Comparison of ENCODE assay signal across 18 mouse cellular contexts in genomic region chr17:28272281-28272680, GRCm38 (mm10). TPM values are rescaled to one million over a fixed set of nuclear protein-coding genes. Genes with fewer than 3 reads are reported as not detected.
DNase-seq lines count a peak whose midpoint lies in the region; ATAC-seq lines count a peak whose summit lies in the region.
"Had no signal": no experiment of that assay in that cellular context is flagged by ENCODE, and none has a peak within 500 bp of the region (broad histone marks: within the 10 kb centered on the region; RNA-seq: fewer than 3 reads in every experiment).

No protein-coding gene starts in this region.

- no peak overlapping the region for H3K4me3 ChIP-seq in forebrain, embryonic 10.5 days
- H3K4me3 ChIP-seq in forebrain, embryonic 12.5 days (replicated peaks) = no peak overlapping the region
- no peak overlapping the region for H3K4me3 ChIP-seq in kidney, embryonic 16.5 days (ENCODE audit: low read length)
- H3K4me3 ChIP-seq in intestine, embryonic 15.5 days (replicated peaks) = peak overlapping the region; percentile 16
- H3K4me3 ChIP-seq: embryonic facial prominence, embryonic 13.5 days; limb, embryonic 12.5 days; midbrain, embryonic 13.5 days had no signal

- H3K27me3 ChIP-seq in forebrain, embryonic 10.5 days (ENCODE audit: poor library complexity, severe bottlenecking) = no peaks in the 10 kb centered on the region
- no peaks in the 10 kb centered on the region for H3K27me3 ChIP-seq in forebrain, embryonic 12.5 days
- H3K27me3 ChIP-seq in kidney, embryonic 16.5 days (ENCODE audit: insufficient read depth, low read length) = no peaks in the 10 kb centered on the region
- no peaks in the 10 kb centered on the region for H3K27me3 ChIP-seq in intestine, embryonic 15.5 days (replicated peaks)
- H3K27me3 ChIP-seq: embryonic facial prominence, embryonic 13.5 days; limb, embryonic 12.5 days; midbrain, embryonic 13.5 days had no signal

- H3K27ac ChIP-seq in forebrain, embryonic 10.5 days = 0 out of 2 replicates have a peak overlapping the region, but pooled peaks have one; percentile 22
- H3K27ac ChIP-seq in forebrain, embryonic 12.5 days = no peak overlapping the region
- peak overlapping the region; percentile 27; the same call in 1 of the 2 replicates for H3K27ac ChIP-seq in kidney, embryonic 16.5 days (ENCODE audit: low read length)
- peak overlapping the region; percentile 91 for H3K27ac ChIP-seq in intestine, embryonic 15.5 days
- H3K27ac ChIP-seq: embryonic facial prominence, embryonic 13.5 days; limb, embryonic 12.5 days; midbrain, embryonic 13.5 days had no signal

- ATAC-seq in forebrain, embryonic 12.5 days (ENCODE audit: low FRiP score) = no peak
- no peak for ATAC-seq in kidney, embryonic 16.5 days (ENCODE audit: low FRiP score, low TSS enrichment)
- no peak; the same call in 1 of the 2 replicates for ATAC-seq in intestine, embryonic 15.5 days
- ATAC-seq: forebrain, postnatal 0 days; midbrain, embryonic 13.5 days had no signal

- H3K4me2 ChIP-seq in forebrain, embryonic 12.5 days = no peak overlapping the region
- no peak overlapping the region for H3K4me2 ChIP-seq in kidney, embryonic 16.5 days (replicated peaks; ENCODE audit: low read depth, low read length)
- peak overlapping the region; percentile 36 for H3K4me2 ChIP-seq in intestine, embryonic 15.5 days (replicated peaks)
- H3K4me2 ChIP-seq: embryonic facial prominence, embryonic 13.5 days; limb, embryonic 12.5 days; midbrain, embryonic 13.5 days had no signal

- no peak for DNase-seq in forebrain, embryonic 10.5 days (ENCODE audit: extremely low spot score, low spot score)
- DNase-seq in kidney, postnatal 36 days = no peak
- DNase-seq in adrenal gland, postnatal 10 days = peak; percentile 53
- DNase-seq in urinary bladder, postnatal 36 days (ENCODE audit: low spot score in 2 of 2) = no peak
- no peak for DNase-seq in cerebellum, adult 8-10 months
- DNase-seq: cerebellum, postnatal 10 days; forebrain, postnatal 0 days; kidney, postnatal 25 days; layer of hippocampus, postnatal 36 days; lung, adult 2 months; thymus, postnatal 4 days had no signal

- WGBS in forebrain, embryonic 10.5 days = 87% methylated on average over 9 of the region's 9 CpGs
- WGBS in forebrain, embryonic 12.5 days = 87% methylated on average over 9 of the region's 9 CpGs
- WGBS in kidney, embryonic 16.5 days = 85% methylated on average over 9 of the region's 9 CpGs
- WGBS in intestine, embryonic 15.5 days = 72% methylated on average over 9 of the region's 9 CpGs

- no peak overlapping the region for H3K9ac ChIP-seq in forebrain, embryonic 12.5 days
- H3K9ac ChIP-seq in kidney, embryonic 16.5 days (replicated peaks; ENCODE audit: low read length) = no peak overlapping the region
- peak overlapping the region; percentile 30; the same call in 1 of the 2 replicates for H3K9ac ChIP-seq in intestine, embryonic 15.5 days
- H3K9ac ChIP-seq: embryonic facial prominence, embryonic 13.5 days; forebrain, postnatal 0 days; limb, embryonic 12.5 days; midbrain, embryonic 13.5 days had no signal

- peaks cover 3% of the 10 kb centered on the region; the same call in 1 of the 2 replicates for H3K4me1 ChIP-seq in forebrain, embryonic 10.5 days
- no peaks in the 10 kb centered on the region for H3K4me1 ChIP-seq in forebrain, embryonic 12.5 days
- peaks cover 17% of the 10 kb centered on the region for H3K4me1 ChIP-seq in kidney, embryonic 16.5 days (ENCODE audit: insufficient read depth, low read length)
- peaks cover 33% of the 10 kb centered on the region for H3K4me1 ChIP-seq in intestine, embryonic 15.5 days (replicated peaks)

- no peaks in the 10 kb centered on the region for H3K36me3 ChIP-seq in forebrain, embryonic 10.5 days (replicated peaks)
- no peaks in the 10 kb centered on the region for H3K36me3 ChIP-seq in forebrain, embryonic 12.5 days (replicated peaks)
- no peaks in the 10 kb centered on the region for H3K36me3 ChIP-seq in kidney, embryonic 16.5 days (ENCODE audit: insufficient read depth, low read length)
- no peaks in the 10 kb centered on the region for H3K36me3 ChIP-seq in intestine, embryonic 15.5 days
- H3K36me3 ChIP-seq: limb, embryonic 12.5 days; midbrain, embryonic 13.5 days had no signal

- H3K9me3 ChIP-seq in forebrain, embryonic 10.5 days = no peaks in the 10 kb centered on the region
- H3K9me3 ChIP-seq in forebrain, embryonic 12.5 days = no peaks in the 10 kb centered on the region
- no peaks in the 10 kb centered on the region for H3K9me3 ChIP-seq in kidney, embryonic 16.5 days (ENCODE audit: low read length)
- H3K9me3 ChIP-seq in intestine, embryonic 15.5 days = no peaks in the 10 kb centered on the region
- H3K9me3 ChIP-seq: embryonic facial prominence, embryonic 13.5 days; G1E; limb, embryonic 12.5 days; midbrain, embryonic 13.5 days had no signal

RNA-seq across cellular contexts. Expression of gene Ppard, which starts 39.8 kb away (rescaled TPM):
- 1.3 and 1.4 TPM in 2 replicates for polyA plus RNA-seq in forebrain, embryonic 10.5 days (2016; fragmentation: Nextera tagmentation; extraction: Ambion mirVana)
- 1.4 and 1.6 TPM in 2 replicates for polyA plus RNA-seq in forebrain, embryonic 12.5 days (2016; fragmentation: Nextera tagmentation; extraction: Ambion mirVana)
- 2.1 and 2.2 TPM in 2 replicates for polyA plus RNA-seq in kidney, embryonic 16.5 days (2015; fragmentation: Nextera tagmentation; extraction: Ambion mirVana)
- total RNA-seq in adrenal gland, postnatal 10 days (2021) = 10 to 100 TPM; 29.8 to 30.2 TPM
- polyA plus RNA-seq in intestine, embryonic 15.5 days (2015; fragmentation: Nextera tagmentation; extraction: Ambion mirVana) = 1.8 and 1.9 TPM in 2 replicates

RNA-seq across cellular contexts. Expression of gene Fance, which starts 41.0 kb away (rescaled TPM):
- 31.6 and 32.5 TPM in 2 replicates for polyA plus RNA-seq in forebrain, embryonic 10.5 days (2016; fragmentation: Nextera tagmentation; extraction: Ambion mirVana)
- 25.9 and 26.0 TPM in 2 replicates for polyA plus RNA-seq in forebrain, embryonic 12.5 days (2016; fragmentation: Nextera tagmentation; extraction: Ambion mirVana)
- polyA plus RNA-seq in kidney, embryonic 16.5 days (2015; fragmentation: Nextera tagmentation; extraction: Ambion mirVana) = 32.3 and 34.0 TPM in 2 replicates
- total RNA-seq in adrenal gland, postnatal 10 days (2021) = 10 to 100 TPM; 24.2 to 36.2 TPM
- polyA plus RNA-seq in intestine, embryonic 15.5 days (2015; fragmentation: Nextera tagmentation; extraction: Ambion mirVana) = 22.7 and 29.8 TPM in 2 replicates

RNA-seq across cellular contexts. Expression of gene Rpl10a, which starts 56.0 kb away (rescaled TPM):
- 511 and 540 TPM in 2 replicates for polyA plus RNA-seq in forebrain, embryonic 10.5 days (2016; fragmentation: Nextera tagmentation; extraction: Ambion mirVana)
- polyA plus RNA-seq in forebrain, embryonic 12.5 days (2016; fragmentation: Nextera tagmentation; extraction: Ambion mirVana) = 370 and 384 TPM in 2 replicates
- polyA plus RNA-seq in kidney, embryonic 16.5 days (2015; fragmentation: Nextera tagmentation; extraction: Ambion mirVana) = 543 and 653 TPM in 2 replicates
- 100 to 1,000 TPM; 948 to 951 TPM for total RNA-seq in adrenal gland, postnatal 10 days (2021)
- polyA plus RNA-seq in intestine, embryonic 15.5 days (2015; fragmentation: Nextera tagmentation; extraction: Ambion mirVana) = 639 and 690 TPM in 2 replicates
